ENCODE assay signal across 30 mouse cellular contexts in genomic region chr10:8970807-8971206, GRCm38 (mm10).
"Had no signal": no experiment of that assay in that cellular context is flagged by ENCODE, and none has a peak within 500 bp of the region (broad histone marks: within the 10 kb centered on the region; RNA-seq: fewer than 3 reads in every experiment).

No protein-coding gene starts in this region.

- DNase-seq: gastrocnemius, adult 2 months; gastrocnemius, postnatal 10 days; gastrocnemius, postnatal 25 days; heart, adult 2 months; heart, postnatal 10 days; heart, postnatal 4 days; kidney, adult 18-20 months; kidney, adult 8-10 months; kidney, postnatal 14 days; kidney, postnatal 36 days; layer of hippocampus, adult 9-11 months; layer of hippocampus, postnatal 36 days; left cerebral cortex, postnatal 4 days; liver, embryonic 13.5 days; liver, postnatal 0 days had no signal

- H3K9ac ChIP-seq: heart, embryonic 13.5 days; heart, embryonic 15.5 days; hindbrain, embryonic 12.5 days; hindbrain, embryonic 14.5 days; intestine, embryonic 15.5 days; limb, embryonic 13.5 days; limb, embryonic 15.5 days; liver, embryonic 13.5 days; liver, embryonic 15.5 days; liver, postnatal 0 days had no signal

- H3K36me3 ChIP-seq: heart, embryonic 13.5 days; heart, embryonic 15.5 days; hindbrain, embryonic 10.5 days; hindbrain, embryonic 12.5 days; intestine, embryonic 15.5 days; limb, embryonic 13.5 days; limb, embryonic 15.5 days; liver, embryonic 13.5 days; liver, embryonic 15.5 days had no signal

- H3K9me3 ChIP-seq: heart, embryonic 13.5 days; heart, embryonic 15.5 days; hindbrain, embryonic 10.5 days; hindbrain, embryonic 12.5 days; intestine, embryonic 15.5 days; limb, embryonic 13.5 days; limb, embryonic 15.5 days; liver, embryonic 13.5 days; liver, embryonic 15.5 days had no signal

- H3K4me2 ChIP-seq: heart, embryonic 11.5 days; heart, embryonic 13.5 days; heart, embryonic 15.5 days; hindbrain, embryonic 12.5 days; hindbrain, embryonic 14.5 days; intestine, embryonic 15.5 days; limb, embryonic 13.5 days; limb, embryonic 15.5 days; liver, embryonic 11.5 days; liver, embryonic 13.5 days; liver, embryonic 15.5 days had no signal

- ATAC-seq: hindbrain, embryonic 16.5 days; inflammation-experienced regulatory T-cells, adult 6 months; intestine, embryonic 15.5 days; intestine, postnatal 0 days; liver, postnatal 0 days had no signal

- H3K27me3 ChIP-seq: heart, embryonic 13.5 days; heart, embryonic 15.5 days; hindbrain, embryonic 12.5 days; intestine, embryonic 15.5 days; limb, embryonic 13.5 days; limb, embryonic 15.5 days; liver, embryonic 13.5 days; liver, embryonic 15.5 days had no signal

- H3K4me1 ChIP-seq: liver, embryonic 13.5 days; liver, embryonic 15.5 days had no signal

- H3K4me3 ChIP-seq: gastrocnemius, adult 2 months; heart, adult 2 months; heart, embryonic 13.5 days; heart, embryonic 15.5 days; hindbrain, embryonic 10.5 days; hindbrain, embryonic 12.5 days; intestine, embryonic 15.5 days; limb, embryonic 13.5 days; limb, embryonic 15.5 days; liver, embryonic 13.5 days; liver, embryonic 15.5 days had no signal

- H3K27ac ChIP-seq: gastrocnemius, adult 2 months; heart, adult 2 months; heart, embryonic 13.5 days; heart, embryonic 15.5 days; hindbrain, embryonic 10.5 days; hindbrain, embryonic 12.5 days; hindbrain, embryonic 14.5 days; kidney, postnatal 0 days; limb, embryonic 13.5 days; limb, embryonic 15.5 days; liver, embryonic 13.5 days; liver, embryonic 15.5 days had no signal
